Mouse (Mus musculus): Measurements from ENCODE around the gene Bri3. TPM values are rescaled to one million over a fixed set of nuclear protein-coding genes. Genes with fewer than 3 reads are reported as not detected.
"Not testable (repeated sequence)": the region's sequence is repeated elsewhere in the genome, so short reads cannot be mapped to it uniquely, and the experiment has no call there.

Gene Bri3
- polyA plus RNA-seq, 1 experiment from 2014 or later = 133 TPM

GRCm38 (mm10) chr5:144359886-144360285 is 115.6 kb downstream of the Bri3 start:
- Histone ChIP-seq H3K36me3 (no peaks in the 10 kb centered on the region), H3K27ac (ENCODE audit: poor library complexity, severe bottlenecking) (no peak overlapping the region), H3K4me1 (replicated peaks) (peaks cover 4% of the 10 kb centered on the region), H3K4me2 (no peak overlapping the region), H3K4me3 (no peak overlapping the region), H3K27me3 (replicated peaks) (no peaks in the 10 kb centered on the region), H3K9ac (no peak overlapping the region), H3K9me3 (replicated peaks) (no peaks in the 10 kb centered on the region)
- WGBS = 70% methylated on average over 6 of the region's 6 CpGs
- no peak for ATAC-seq (ENCODE audit: insufficient number of reproducible peaks, low FRiP score)

GRCm38 (mm10) chr5:144360346-144360745 is 116.1 kb downstream of the Bri3 start:
- ATAC-seq (ENCODE audit: insufficient number of reproducible peaks, low FRiP score) = no peak
- H3K27ac ChIP-seq (ENCODE audit: poor library complexity, severe bottlenecking) = no peak overlapping the region
- H3K4me1 ChIP-seq (replicated peaks) = peaks cover 4% of the 10 kb centered on the region
- no peaks in the 10 kb centered on the region for H3K27me3 ChIP-seq (replicated peaks)
- WGBS = 63% methylated on average over 6 of the region's 6 CpGs
- H3K9ac ChIP-seq = no peak overlapping the region
- H3K4me3 ChIP-seq = no peak overlapping the region
- H3K36me3 ChIP-seq = no peaks in the 10 kb centered on the region
- H3K4me2 ChIP-seq = no peak overlapping the region
- H3K9me3 ChIP-seq (replicated peaks) = no peaks in the 10 kb centered on the region

DNA sequence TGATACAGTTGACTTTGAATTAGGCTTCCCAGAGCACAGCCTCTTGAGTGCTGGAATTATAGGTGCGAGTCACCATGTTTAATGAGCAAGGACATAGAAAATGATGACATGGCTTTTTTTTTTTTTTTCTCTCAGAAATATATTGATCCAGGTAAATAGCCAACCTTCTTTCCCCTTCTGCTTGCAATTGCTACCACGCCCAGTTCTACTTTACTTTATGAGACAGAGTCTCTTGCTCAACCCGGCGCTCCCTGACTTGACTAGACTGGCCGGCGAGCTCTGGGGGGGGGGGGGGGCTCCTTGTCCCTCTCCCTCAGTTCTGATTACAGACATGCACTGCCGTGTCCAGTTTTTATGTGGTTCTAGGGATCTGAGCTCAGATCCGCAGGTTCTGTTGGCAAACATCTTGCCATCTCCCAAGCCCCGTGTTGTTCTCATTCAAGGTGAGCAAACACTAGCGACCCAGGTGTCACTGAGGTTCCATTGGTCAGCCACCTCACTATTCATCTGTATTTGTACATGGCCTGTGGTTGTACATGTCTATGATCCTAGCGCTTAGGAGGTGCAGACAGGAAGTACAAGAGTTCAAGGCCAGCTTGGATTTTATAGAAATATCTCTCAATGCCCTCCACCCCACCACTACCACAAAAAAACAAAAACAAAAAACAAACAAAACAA is 120.6 kb downstream of the Bri3 start:
- no peaks in the 10 kb centered on the region for H3K36me3 ChIP-seq
- no peak overlapping the region for H3K4me2 ChIP-seq
- H3K27me3 ChIP-seq (replicated peaks) = no peaks in the 10 kb centered on the region
- no peak overlapping the region for H3K9ac ChIP-seq
- no peaks in the 10 kb centered on the region; the same call in 1 of the 2 replicates for H3K4me1 ChIP-seq (replicated peaks)
- no peak for ATAC-seq (ENCODE audit: insufficient number of reproducible peaks, low FRiP score)
- H3K27ac ChIP-seq (ENCODE audit: poor library complexity, severe bottlenecking) = no peak overlapping the region
- no peaks in the 10 kb centered on the region for H3K9me3 ChIP-seq (replicated peaks)
- WGBS = 89% methylated on average over 11 of the region's 11 CpGs
- no peak overlapping the region for H3K4me3 ChIP-seq

- H3K4me2 ChIP-seq; H3K9me3 ChIP-seq (replicated peaks); H3K9ac ChIP-seq; ATAC-seq (ENCODE audit: insufficient number of reproducible peaks, low FRiP score); H3K4me1 ChIP-seq (replicated peaks); H3K27ac ChIP-seq (ENCODE audit: poor library complexity, severe bottlenecking); H3K4me3 ChIP-seq; H3K27me3 ChIP-seq (replicated peaks); H3K36me3 ChIP-seq: not testable (repeated sequence)
- whole genome bisulfite sequencing = 71% methylated on average over 6 of the region's 6 CpGs
Measured at GRCm38 (mm10) chr5:144366551-144366950, 122.3 kb downstream of the Bri3 start.

GRCm38 (mm10) chr5:144368661-144369205 is 124.5 kb downstream of the Bri3 start:
- WGBS = 74% methylated on average over 9 of the region's 9 CpGs
- Histone ChIP-seq H3K9me3 (replicated peaks) (no peaks in the 10 kb centered on the region), H3K4me2 (no peak overlapping the region), H3K27me3 (replicated peaks) (no peaks in the 10 kb centered on the region), H3K27ac (ENCODE audit: poor library complexity, severe bottlenecking) (no peak overlapping the region), H3K9ac (no peak overlapping the region), H3K36me3 (no peaks in the 10 kb centered on the region), H3K4me3 (no peak overlapping the region), H3K4me1 (replicated peaks) (peaks cover 6% of the 10 kb centered on the region)
- no peak for ATAC-seq (ENCODE audit: insufficient number of reproducible peaks, low FRiP score)

- Histone ChIP-seq H3K36me3 (no peaks in the 10 kb centered on the region), H3K27me3 (replicated peaks) (no peaks in the 10 kb centered on the region), H3K27ac (ENCODE audit: poor library complexity, severe bottlenecking) (no peak overlapping the region), H3K4me2 (no peak overlapping the region), H3K4me3 (no peak overlapping the region), H3K4me1 (replicated peaks) (peaks cover 6% of the 10 kb centered on the region), H3K9me3 (replicated peaks) (no peaks in the 10 kb centered on the region), H3K9ac (no peak overlapping the region)
- WGBS = 6% methylated on average over 6 of the region's 6 CpGs
- ATAC-seq (ENCODE audit: insufficient number of reproducible peaks, low FRiP score) = no peak
Measured at GRCm38 (mm10) chr5:144370986-144371385, 126.7 kb downstream of the Bri3 start.

DNA sequence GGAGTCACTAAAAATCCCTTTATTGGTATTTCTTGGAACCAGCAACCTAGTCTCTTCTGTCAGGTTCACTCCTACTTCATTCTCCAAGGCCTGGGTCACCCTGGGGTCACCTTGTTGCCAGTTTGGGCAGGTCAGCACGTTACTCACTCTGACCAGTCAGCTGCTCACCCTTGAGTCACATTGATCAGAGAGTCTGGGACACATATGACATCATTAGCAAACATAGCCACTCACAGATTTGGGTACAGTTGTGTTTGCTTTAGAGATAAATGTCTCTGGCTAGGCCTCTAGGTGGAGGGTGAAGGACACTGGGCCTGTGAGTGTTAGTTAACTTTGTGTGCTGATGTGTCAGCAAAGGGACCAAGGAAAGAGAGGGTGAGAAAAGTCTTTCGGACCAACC is 127.9 kb downstream of the Bri3 start:
- Histone ChIP-seq H3K27ac (ENCODE audit: poor library complexity, severe bottlenecking) (no peak overlapping the region), H3K27me3 (replicated peaks) (no peaks in the 10 kb centered on the region), H3K9ac (no peak overlapping the region), H3K36me3 (no peaks in the 10 kb centered on the region), H3K4me3 (no peak overlapping the region), H3K4me1 (replicated peaks) (peaks cover 6% of the 10 kb centered on the region), H3K9me3 (replicated peaks) (peaks cover 4% of the 10 kb centered on the region; the same call in 1 of the 2 replicates), H3K4me2 (no peak overlapping the region)
- WGBS = 28% methylated on average over 2 of the region's 2 CpGs
- no peak for ATAC-seq (ENCODE audit: insufficient number of reproducible peaks, low FRiP score)

GRCm38 (mm10) chr5:144372885-144373284 is 128.6 kb downstream of the Bri3 start:
- Histone ChIP-seq H3K4me1 (replicated peaks) (peaks cover 6% of the 10 kb centered on the region), H3K4me2 (no peak overlapping the region), H3K27ac (ENCODE audit: poor library complexity, severe bottlenecking) (no peak overlapping the region), H3K4me3 (no peak overlapping the region), H3K9ac (no peak overlapping the region), H3K27me3 (replicated peaks) (no peaks in the 10 kb centered on the region), H3K9me3 (replicated peaks) (peaks cover 11% of the 10 kb centered on the region), H3K36me3 (no peaks in the 10 kb centered on the region)
- ATAC-seq (ENCODE audit: insufficient number of reproducible peaks, low FRiP score) = no peak
- WGBS = 74% methylated on average over 2 of the region's 2 CpGs

GRCm38 (mm10) chr5:144379431-144379830 is 135.2 kb downstream of the Bri3 start:
- H3K4me1 ChIP-seq (replicated peaks) = no peaks in the 10 kb centered on the region
- 82% methylated on average over 4 of the region's 4 CpGs for WGBS

DNA sequence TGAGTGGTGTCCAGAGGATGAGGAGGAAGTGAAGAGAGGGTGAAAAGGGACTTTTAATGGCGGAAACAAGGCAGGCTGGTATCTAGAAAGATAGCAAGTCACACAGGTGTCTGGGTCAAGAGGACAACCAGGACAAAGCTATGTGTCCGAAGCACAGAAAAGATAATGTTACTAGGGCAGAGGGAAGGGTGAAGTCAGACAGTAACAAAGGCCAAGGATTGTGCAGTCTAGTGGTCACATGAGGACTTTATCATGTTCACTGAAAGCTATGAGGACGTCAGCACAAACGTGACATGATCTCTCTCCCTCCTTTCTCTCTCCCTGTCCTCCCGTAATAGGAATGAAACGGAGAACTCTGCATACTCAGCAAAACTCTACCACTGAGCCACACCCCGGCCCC is 136.5 kb downstream of the Bri3 start:
- Histone ChIP-seq H3K9ac (no peak overlapping the region), H3K27ac (ENCODE audit: poor library complexity, severe bottlenecking) (no peak overlapping the region), H3K36me3 (no peaks in the 10 kb centered on the region), H3K9me3 (replicated peaks) (peaks cover 36% of the 10 kb centered on the region), H3K4me2 (no peak overlapping the region), H3K27me3 (replicated peaks) (no peaks in the 10 kb centered on the region), H3K4me3 (no peak overlapping the region), H3K4me1 (replicated peaks) (no peaks in the 10 kb centered on the region)
- no peak for ATAC-seq (ENCODE audit: insufficient number of reproducible peaks, low FRiP score)
- WGBS = 57% methylated on average over 7 of the region's 7 CpGs

More at GRCm38 (mm10) chr5:144379431-144379830, 135.2 kb downstream of the Bri3 start:
- no peak overlapping the region for H3K9ac ChIP-seq
- no peak overlapping the region for H3K4me3 ChIP-seq
- no peak overlapping the region for H3K27ac ChIP-seq (ENCODE audit: poor library complexity, severe bottlenecking)
- no peaks in the 10 kb centered on the region for H3K36me3 ChIP-seq
- no peak for ATAC-seq (ENCODE audit: insufficient number of reproducible peaks, low FRiP score)
- H3K27me3 ChIP-seq (replicated peaks) = no peaks in the 10 kb centered on the region
- H3K9me3 ChIP-seq (replicated peaks) = peaks cover 27% of the 10 kb centered on the region
- H3K4me2 ChIP-seq = no peak overlapping the region

GRCm38 (mm10) chr5:144381782-144382181 is 137.5 kb downstream of the Bri3 start:
- 79% methylated on average over 3 of the region's 3 CpGs for WGBS
- Histone ChIP-seq H3K4me3 (no peak overlapping the region), H3K27me3 (replicated peaks) (no peaks in the 10 kb centered on the region), H3K4me1 (replicated peaks) (no peaks in the 10 kb centered on the region), H3K36me3 (no peaks in the 10 kb centered on the region), H3K9me3 (replicated peaks) (peaks cover 36% of the 10 kb centered on the region), H3K9ac (no peak overlapping the region), H3K27ac (ENCODE audit: poor library complexity, severe bottlenecking) (no peak overlapping the region), H3K4me2 (no peak overlapping the region)
- no peak for ATAC-seq (ENCODE audit: insufficient number of reproducible peaks, low FRiP score)

GRCm38 (mm10) chr5:144383936-144384335 is 139.7 kb downstream of the Bri3 start:
- H3K27me3 ChIP-seq (replicated peaks) = no peaks in the 10 kb centered on the region
- no peak for ATAC-seq (ENCODE audit: insufficient number of reproducible peaks, low FRiP score)
- WGBS = 52% methylated on average over 3 of the region's 3 CpGs
- no peak overlapping the region for H3K4me3 ChIP-seq
- H3K9ac ChIP-seq = no peak overlapping the region
- no peak overlapping the region for H3K27ac ChIP-seq (ENCODE audit: poor library complexity, severe bottlenecking)
- H3K4me1 ChIP-seq (replicated peaks) = no peaks in the 10 kb centered on the region
- no peaks in the 10 kb centered on the region for H3K36me3 ChIP-seq
- no peak overlapping the region for H3K4me2 ChIP-seq
- peaks cover 23% of the 10 kb centered on the region for H3K9me3 ChIP-seq (replicated peaks)

Data from heart, embryonic 12.5 days (tissue).